Mouse (Mus musculus) stomach, postnatal 0 days (tissue): Measurements from ENCODE around the gene Gm10306.

Experiments used
- CTCF ChIP-seq: IDR thresholded peaks from 2 replicates; pipeline ENCODE4 v1.5.1; 2016; ENCODE audit warnings: antibody characterized with exemption, low read depth, mild to moderate bottlenecking, moderate library complexity
- EP300 ChIP-seq: optimal IDR thresholded peaks from 2 replicates; pipeline ENCODE3; 2016; ENCODE audit warnings: antibody characterized with exemption

DNA sequence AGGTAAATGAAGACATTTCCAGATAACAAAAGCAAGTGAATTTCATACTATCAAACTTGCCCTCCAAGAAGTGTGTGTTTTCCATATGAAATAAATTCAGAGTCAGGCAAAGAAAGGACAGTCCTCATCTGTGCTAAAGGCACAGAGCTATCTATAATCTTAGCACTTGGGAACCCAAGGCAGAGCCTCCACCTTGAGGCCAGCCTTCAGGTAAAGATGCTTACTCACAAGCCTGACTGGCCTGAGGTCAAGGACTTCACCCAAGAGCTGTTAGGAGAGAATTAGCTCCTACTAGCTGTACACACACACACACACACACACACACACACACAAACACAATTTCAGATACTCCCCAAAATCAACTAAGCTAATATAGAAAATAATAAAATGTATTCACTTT lies 36.4 kb downstream of the Gm10306 start:
- TF ChIP-seq CTCF (no peak), EP300 (no peak)
